Mouse (Mus musculus) urinary bladder, adult 2 months (tissue): ENCODE measurements at regions not wholly inside any gene's neighbourhood (a gene's known extent, or its start where the extent isn't known, plus 50 kb on each side); places are given as distances from the start of the nearest gene placed in this dataset.

ENCODE experiments used
- DNase-seq: peaks from one replicate; pipeline ENCODE4 v3.0.0; 2022; ENCODE audit warnings: low spot score

- DNase-seq, result no peak
These were observed 50.0 kb upstream of the Podxl start for GRCm38 (mm10) chr6:31613590-31614319.
